Mouse (Mus musculus): ENCODE results near the gene Pde4b.

DNA sequence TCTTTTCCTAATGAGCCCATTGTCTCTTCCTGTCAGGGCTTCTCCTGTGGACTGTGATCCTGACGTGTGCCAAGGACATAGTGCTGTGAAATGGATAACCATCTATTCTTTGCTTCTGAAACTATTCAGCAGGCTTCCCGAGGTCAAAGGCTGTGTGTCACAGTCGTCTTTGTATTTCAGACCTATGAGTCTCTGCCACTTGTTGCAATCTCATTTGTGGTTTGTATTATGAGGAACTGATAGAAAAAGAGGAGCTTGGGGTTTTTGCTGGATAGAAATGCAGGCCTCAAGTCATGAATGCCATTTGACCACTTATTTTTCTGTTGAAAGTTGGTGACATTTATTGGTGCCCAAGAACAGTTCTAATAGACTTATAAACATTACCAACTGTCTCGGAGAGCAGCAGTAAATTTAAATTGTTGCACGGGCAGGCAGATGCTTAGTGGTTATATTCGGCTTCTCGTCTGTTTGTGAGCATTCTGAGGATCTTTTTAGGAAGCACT, 85.4 kb downstream of the Pde4b start:
- TF ChIP-seq CTCF (IDR thresholded peaks at IDR 0.05) (no peak), EP300 (IDR thresholded peaks at IDR 0.05) (no peak)

Data from lung, postnatal 0 days (tissue).